Mouse (Mus musculus) liver, adult 2 months (tissue): Measurements from ENCODE around the gene Sh2d3c.

Experiments
- CTCF ChIP-seq: fragments of 200-500 bp; IDR thresholded peaks from 2 replicates; pipeline ENCODE4 v1.5.1; 2011; ENCODE audit warnings: low read depth, low read length, control low read depth
- POLR2A ChIP-seq: fragments of 200-500 bp; IDR thresholded peaks from 2 replicates; pipeline ENCODE4 v1.6.1; 2011; ENCODE audit warnings: low read length, control low read depth; ENCODE audit not compliant: insufficient read depth; ENCODE audit errors: extremely low read depth

GRCm38 (mm10) chr2:32772626-32773279, 51.9 kb downstream of the Sh2d3c start:
- TF ChIP-seq CTCF (no peak), POLR2A (no peak)
